Mouse (Mus musculus): ENCODE data around the gene Epb41l2. TPM values are rescaled to one million over a fixed set of nuclear protein-coding genes. Genes with fewer than 3 reads are reported as not detected.
A peak's percentile ranks its signal among the peaks of the same experiment; 100 is the strongest.

Epb41l2 gene
- polyA plus RNA-seq, 1 experiment, result 28.8 TPM

GRCm38 (mm10) chr10:25535891-25536331 is 176.3 kb downstream of the Epb41l2 start, which contains the start of gene Smlr1:
Gene Smlr1 (minus strand): TSS chr10:25536267.
- H3K4me3 ChIP-seq (ENCODE audit: insufficient read depth, low read depth, low read length), result peak within 1 kb of the TSS; percentile 73
- DNase-seq, result peak; percentile 94
- TF ChIP-seq POLR2A (IDR thresholded peaks at IDR 0.05; ENCODE audit: low read depth, low read length) (peak; percentile 63), CTCF (conservative IDR thresholded peaks at IDR 0.05; ENCODE audit: insufficient read depth, insufficient read length, low read depth, low read length) (no peak)
- peaks cover 8% of the 10 kb centered on the region; the same call in 1 of the 2 replicates for H3K4me1 ChIP-seq (ENCODE audit: control insufficient read depth, insufficient read depth, low read length)
- no peaks in the 10 kb centered on the region for H3K27me3 ChIP-seq (replicated peaks; ENCODE audit: control insufficient read depth, insufficient read depth, low read length)
- H3K36me3 ChIP-seq (ENCODE audit: control insufficient read depth, insufficient read depth, low read length), result no peaks in the 10 kb centered on the region
- H3K27ac ChIP-seq (ENCODE audit: insufficient read depth, low read depth, low read length), result peak within 1 kb of the TSS; percentile 90
- WGBS, result 64% methylated on average over 10 of the region's 10 CpGs

GRCm38 (mm10) chr10:25536621-25537020 is 177.0 kb downstream of the Epb41l2 start:
- Histone ChIP-seq H3K27me3 (replicated peaks; ENCODE audit: control insufficient read depth, insufficient read depth, low read length) (no peaks in the 10 kb centered on the region), H3K4me1 (ENCODE audit: control insufficient read depth, insufficient read depth, low read length) (peaks cover 8% of the 10 kb centered on the region; the same call in 1 of the 2 replicates), H3K36me3 (ENCODE audit: control insufficient read depth, insufficient read depth, low read length) (no peaks in the 10 kb centered on the region), H3K27ac (ENCODE audit: insufficient read depth, low read depth, low read length) (0 out of 2 replicates have a peak overlapping the region, but pooled peaks have one; percentile 60), H3K4me3 (ENCODE audit: insufficient read depth, low read depth, low read length) (no peak overlapping the region)
- WGBS, result 88% methylated on average over 6 of the region's 6 CpGs
- no peak for DNase-seq
- no peak for TF ChIP-seq POLR2A (IDR thresholded peaks at IDR 0.05; ENCODE audit: low read depth, low read length)
- no peak for TF ChIP-seq CTCF (conservative IDR thresholded peaks at IDR 0.05; ENCODE audit: insufficient read depth, insufficient read length, low read depth, low read length)

- peaks cover 8% of the 10 kb centered on the region; the same call in 1 of the 2 replicates for H3K4me1 ChIP-seq (ENCODE audit: control insufficient read depth, insufficient read depth, low read length)
- no peaks in the 10 kb centered on the region for H3K36me3 ChIP-seq (ENCODE audit: control insufficient read depth, insufficient read depth, low read length)
- no peaks in the 10 kb centered on the region for H3K27me3 ChIP-seq (replicated peaks; ENCODE audit: control insufficient read depth, insufficient read depth, low read length)
- no peak overlapping the region for H3K27ac ChIP-seq (ENCODE audit: insufficient read depth, low read depth, low read length)
- TF ChIP-seq CTCF (conservative IDR thresholded peaks at IDR 0.05; ENCODE audit: insufficient read depth, insufficient read length, low read depth, low read length), result no peak
- TF ChIP-seq POLR2A (IDR thresholded peaks at IDR 0.05; ENCODE audit: low read depth, low read length), result no peak
- DNase-seq, result no peak
- WGBS, result 97% methylated on average over 1 of the region's 1 CpGs
- H3K4me3 ChIP-seq (ENCODE audit: insufficient read depth, low read depth, low read length), result no peak overlapping the region
Measured at GRCm38 (mm10) chr10:25538738-25539137, 179.1 kb downstream of the Epb41l2 start.

GRCm38 (mm10) chr10:25539146-25539770 is 179.7 kb downstream of the Epb41l2 start:
- H3K27ac ChIP-seq (ENCODE audit: insufficient read depth, low read depth, low read length), result no peak overlapping the region
- no peaks in the 10 kb centered on the region for H3K36me3 ChIP-seq (ENCODE audit: control insufficient read depth, insufficient read depth, low read length)
- peaks cover 7% of the 10 kb centered on the region; the same call in 1 of the 2 replicates for H3K4me1 ChIP-seq (ENCODE audit: control insufficient read depth, insufficient read depth, low read length)
- 85% methylated on average over 4 of the region's 4 CpGs for WGBS
- TF ChIP-seq CTCF (conservative IDR thresholded peaks at IDR 0.05; ENCODE audit: insufficient read depth, insufficient read length, low read depth, low read length) (peak; percentile 36), POLR2A (IDR thresholded peaks at IDR 0.05; ENCODE audit: low read depth, low read length) (no peak)
- no peaks in the 10 kb centered on the region for H3K27me3 ChIP-seq (replicated peaks; ENCODE audit: control insufficient read depth, insufficient read depth, low read length)
- no peak for DNase-seq
- no peak overlapping the region for H3K4me3 ChIP-seq (ENCODE audit: insufficient read depth, low read depth, low read length)

- peaks cover 4% of the 10 kb centered on the region; the same call in 1 of the 2 replicates for H3K4me1 ChIP-seq (ENCODE audit: control insufficient read depth, insufficient read depth, low read length)
- no peaks in the 10 kb centered on the region for H3K27me3 ChIP-seq (replicated peaks; ENCODE audit: control insufficient read depth, insufficient read depth, low read length)
- WGBS, result 84% methylated on average over 6 of the region's 6 CpGs
- H3K36me3 ChIP-seq (ENCODE audit: control insufficient read depth, insufficient read depth, low read length), result no peaks in the 10 kb centered on the region
- H3K27ac ChIP-seq (ENCODE audit: insufficient read depth, low read depth, low read length), result no peak overlapping the region
- H3K4me3 ChIP-seq (ENCODE audit: insufficient read depth, low read depth, low read length), result no peak overlapping the region
- TF ChIP-seq CTCF (conservative IDR thresholded peaks at IDR 0.05; ENCODE audit: insufficient read depth, insufficient read length, low read depth, low read length), result no peak
- no peak for TF ChIP-seq POLR2A (IDR thresholded peaks at IDR 0.05; ENCODE audit: low read depth, low read length)
- DNase-seq, result no peak
Measured at GRCm38 (mm10) chr10:25539771-25540168, 180.2 kb downstream of the Epb41l2 start.

- Histone ChIP-seq H3K36me3 (ENCODE audit: control insufficient read depth, insufficient read depth, low read length) (no peaks in the 10 kb centered on the region), H3K27ac (ENCODE audit: insufficient read depth, low read depth, low read length) (no peak overlapping the region), H3K4me3 (ENCODE audit: insufficient read depth, low read depth, low read length) (no peak overlapping the region), H3K27me3 (replicated peaks; ENCODE audit: control insufficient read depth, insufficient read depth, low read length) (no peaks in the 10 kb centered on the region), H3K4me1 (ENCODE audit: control insufficient read depth, insufficient read depth, low read length) (peaks cover 4% of the 10 kb centered on the region; the same call in 1 of the 2 replicates)
- TF ChIP-seq POLR2A (IDR thresholded peaks at IDR 0.05; ENCODE audit: low read depth, low read length) (no peak), CTCF (conservative IDR thresholded peaks at IDR 0.05; ENCODE audit: insufficient read depth, insufficient read length, low read depth, low read length) (no peak)
- 97% methylated on average over 3 of the region's 3 CpGs for WGBS
- no peak for DNase-seq
Measured at GRCm38 (mm10) chr10:25541097-25541496, 181.5 kb downstream of the Epb41l2 start.

GRCm38 (mm10) chr10:25552936-25553335 is 193.3 kb downstream of the Epb41l2 start:
- Histone ChIP-seq H3K4me3 (ENCODE audit: insufficient read depth, low read depth, low read length) (no peak overlapping the region), H3K4me1 (ENCODE audit: control insufficient read depth, insufficient read depth, low read length) (no peaks in the 10 kb centered on the region), H3K27ac (ENCODE audit: insufficient read depth, low read depth, low read length) (no peak overlapping the region), H3K36me3 (ENCODE audit: control insufficient read depth, insufficient read depth, low read length) (no peaks in the 10 kb centered on the region), H3K27me3 (replicated peaks; ENCODE audit: control insufficient read depth, insufficient read depth, low read length) (no peaks in the 10 kb centered on the region)
- WGBS, result 46% methylated on average over 4 of the region's 4 CpGs
- TF ChIP-seq CTCF (conservative IDR thresholded peaks at IDR 0.05; ENCODE audit: insufficient read depth, insufficient read length, low read depth, low read length) (no peak), POLR2A (IDR thresholded peaks at IDR 0.05; ENCODE audit: low read depth, low read length) (no peak)
- DNase-seq, result no peak

Data from kidney, adult 2 months (tissue).